Mouse (Mus musculus) CH12.LX (cell line): ENCODE measurements around the gene Sf3b4.

ENCODE experiments used
- CTCF ChIP-seq, 2 experiments: IDR thresholded peaks in 1 of 2; conservative IDR thresholded peaks in 1 of 2; 2 replicates each; pipeline ENCODE4 v1.5.1; 2011 to 2012; ENCODE audit warnings: low read depth in 2 of 2, low read length in 2 of 2, improper control_type of control experiment in 1 of 2, inconsistent platforms in 1 of 2, mild to moderate bottlenecking in 1 of 2, moderate library complexity in 1 of 2
- MAZ ChIP-seq: IDR thresholded peaks from 2 replicates; pipeline ENCODE4 v1.6.1; 2012; ENCODE audit warnings: low read depth, mild to moderate bottlenecking, inconsistent platforms, low read length, improper control_type of control experiment, moderate library complexity
- TCF12 ChIP-seq: IDR thresholded peaks from 2 replicates; pipeline ENCODE4 v1.6.1; 2014; ENCODE audit warnings: low read depth, mild to moderate bottlenecking, inconsistent platforms, low read length, improper control_type of control experiment
- USF1 ChIP-seq: IDR thresholded peaks from 2 replicates; pipeline ENCODE4 v1.6.1; 2014; ENCODE audit warnings: low read depth, mild to moderate bottlenecking, inconsistent platforms, low read length, improper control_type of control experiment
- ZKSCAN1 ChIP-seq: IDR thresholded peaks from 2 replicates; pipeline ENCODE4 v1.6.1; 2012; ENCODE audit warnings: low read depth, inconsistent platforms, low read length, improper control_type of control experiment, borderline replicate concordance

- TF ChIP-seq TCF12 (no peak), USF1 (no peak), CTCF (conservative IDR thresholded peaks at IDR 0.05 in 1 of 2, IDR thresholded peaks at IDR 0.05 in 1 of 2; ENCODE audit: low read depth in 2 of 2, low read length in 2 of 2) (no peak), ZKSCAN1 (no peak), MAZ (no peak)
Observed at GRCm38 (mm10) chr3:96192977-96193376, 20.8 kb downstream of the Sf3b4 start.
